Mouse (Mus musculus) left cerebral cortex, adult 18-20 months (tissue): Measurements from ENCODE around the gene Klhl9. TPM values are rescaled to one million over a fixed set of nuclear protein-coding genes. Genes with fewer than 3 reads are reported as not detected.
"Not testable (repeated sequence)": the region's sequence is repeated elsewhere in the genome, so short reads cannot be mapped to it uniquely, and the experiment has no call there.

Experiments used
- DNase-seq, 2 experiments: peaks; one replicate each; pipeline ENCODE4 v3.0.0; 2021 to 2022; ENCODE audit warnings: low spot score in 2 of 2, mixed read lengths in 1 of 2
- long read RNA-seq, 2 experiments: library from polyadenylated mRNA; stranded (forward); transcript quantifications; one replicate each; pipeline ENCODE4 v2.0.0; 2021
- total RNA-seq, 2 experiments: library from RNA; stranded (reverse); gene quantifications; 2 replicates each; pipeline ENCODE4 v1.2.3; 2021

Gene Klhl9
- total RNA-seq = 100 to 1,000 TPM; 100 to 103 TPM
- long read RNA-seq, experiment 1, full-length matches to known transcripts = 74 of 74 reads
- long read RNA-seq, experiment 1, partial matches to known transcripts = 0 of 74 reads
- long read RNA-seq, experiment 1, other reads (novel, unspliced or antisense) = 0 of 74 reads
- long read RNA-seq, experiment 2, full-length matches to known transcripts = 33 of 33 reads
- long read RNA-seq, experiment 2, partial matches to known transcripts = 0 of 33 reads
- long read RNA-seq, experiment 2, other reads (novel, unspliced or antisense) = 0 of 33 reads

GRCm38 (mm10) chr4:88721791-88722721 is at the start of gene Klhl9, which contains the start of gene Gm26566:
Klhl9 (minus strand) TSS chr4:88722465.
Gm26566 (plus strand) TSS chr4:88721805.
- DNase-seq = peak; percentile 84 to 91

GRCm38 (mm10) chr4:88763384-88764018 is 41.2 kb upstream of the Klhl9 start:
- not testable (repeated sequence) for DNase-seq

GRCm38 (mm10) chr4:88762341-88762740 is 40.1 kb upstream of the Klhl9 start:
- not testable (repeated sequence) for DNase-seq

- DNase-seq = peak; percentile 52 to 56
These were observed 39.5 kb upstream of the Klhl9 start for GRCm38 (mm10) chr4:88761776-88762175.

- peak; percentile 34 to 36 for DNase-seq
These were observed 38.2 kb upstream of the Klhl9 start for GRCm38 (mm10) chr4:88760431-88760830.

GRCm38 (mm10) chr4:88759610-88760268 is 37.5 kb upstream of the Klhl9 start, which contains the start of gene Gm13283:
Gm13283 (plus strand) TSS chr4:88760119.
- not testable (repeated sequence) for DNase-seq

- not testable (repeated sequence) for DNase-seq
These were observed 36.5 kb upstream of the Klhl9 start for GRCm38 (mm10) chr4:88758751-88759150.

- peak; percentile 80 to 89 for DNase-seq
These were observed 35.4 kb upstream of the Klhl9 start for GRCm38 (mm10) chr4:88757628-88758031.

GRCm38 (mm10) chr4:88756581-88757513 is 34.6 kb upstream of the Klhl9 start:
- not testable (repeated sequence) for DNase-seq

GRCm38 (mm10) chr4:88754818-88755340 is 32.6 kb upstream of the Klhl9 start, which contains the start of gene Gm13271:
Gm13271 (plus strand) TSS chr4:88754868.
- peak; percentile 53 to 61 for DNase-seq

- no peak for DNase-seq
These were observed 27.7 kb upstream of the Klhl9 start for GRCm38 (mm10) chr4:88749926-88750325.

- DNase-seq = no peak
These were observed 21.9 kb upstream of the Klhl9 start for GRCm38 (mm10) chr4:88744207-88744606.

GRCm38 (mm10) chr4:88742771-88743371 is 20.6 kb upstream of the Klhl9 start:
- DNase-seq = no peak

GRCm38 (mm10) chr4:88741426-88741825 is 19.2 kb upstream of the Klhl9 start:
- no peak for DNase-seq

- no peak for DNase-seq
These were observed 16.8 kb upstream of the Klhl9 start for GRCm38 (mm10) chr4:88739036-88739435.

GRCm38 (mm10) chr4:88738480-88738879 is 16.2 kb upstream of the Klhl9 start:
- peak; percentile 40 to 66 for DNase-seq

GRCm38 (mm10) chr4:88727324-88727723 is 5.1 kb upstream of the Klhl9 start:
- no peak for DNase-seq

- no peak for DNase-seq
These were observed 4.5 kb upstream of the Klhl9 start for GRCm38 (mm10) chr4:88726727-88727126.
